Mouse (Mus musculus): ENCODE measurements around the gene Mthfd2.
"Not testable (repeated sequence)": the region's sequence is repeated elsewhere in the genome, so short reads cannot be mapped to it uniquely, and the experiment has no call there.

Gene Mthfd2

GRCm38 (mm10) chr6:83325525-83326393 is at the start of gene Mthfd2, which contains the start of gene Mob1a:
Gene Mthfd2 (minus strand): TSS chr6:83325908.
Gene Mob1a (plus strand): TSS chr6:83326016.
- DNase-seq: peak; percentile 97

GRCm38 (mm10) chr6:83373704-83374300 is 48.1 kb upstream of the Mthfd2 start:
- DNase-seq: no peak

GRCm38 (mm10) chr6:83371350-83371749 is 45.6 kb upstream of the Mthfd2 start:
- no peak for DNase-seq

- no peak for DNase-seq
These were observed 44.7 kb upstream of the Mthfd2 start for GRCm38 (mm10) chr6:83370316-83370965.

- no peak for DNase-seq
These were observed 37.4 kb upstream of the Mthfd2 start for GRCm38 (mm10) chr6:83363075-83363474.

- DNase-seq: no peak
These were observed 36.0 kb upstream of the Mthfd2 start for GRCm38 (mm10) chr6:83361523-83362248.

- DNase-seq: no peak
These were observed 31.7 kb upstream of the Mthfd2 start for GRCm38 (mm10) chr6:83357436-83357835.

GRCm38 (mm10) chr6:83356569-83357138 is 30.9 kb upstream of the Mthfd2 start:
- peak; percentile 91 for DNase-seq

- no peak for DNase-seq
These were observed 29.4 kb upstream of the Mthfd2 start for GRCm38 (mm10) chr6:83354856-83355781.

GRCm38 (mm10) chr6:83352666-83353410 is 27.1 kb upstream of the Mthfd2 start:
- no peak for DNase-seq

GRCm38 (mm10) chr6:83351490-83352160 is 25.9 kb upstream of the Mthfd2 start:
- no peak for DNase-seq

- no peak for DNase-seq
These were observed 25.2 kb upstream of the Mthfd2 start for GRCm38 (mm10) chr6:83350851-83351405.

GRCm38 (mm10) chr6:83350172-83350571 is 24.5 kb upstream of the Mthfd2 start:
- no peak for DNase-seq

GRCm38 (mm10) chr6:83349274-83349958 is 23.7 kb upstream of the Mthfd2 start:
- DNase-seq: peak; percentile 95

- no peak for DNase-seq
These were observed 23.2 kb upstream of the Mthfd2 start, which contains the start of gene Bola3 for GRCm38 (mm10) chr6:83348873-83349272. Gene Bola3 (plus strand): TSS chr6:83349147.

- no peak for DNase-seq
These were observed 22.2 kb upstream of the Mthfd2 start for GRCm38 (mm10) chr6:83347916-83348315.

GRCm38 (mm10) chr6:83345285-83345684 is 19.6 kb upstream of the Mthfd2 start:
- DNase-seq: not testable (repeated sequence)

GRCm38 (mm10) chr6:83342957-83343356 is 17.2 kb upstream of the Mthfd2 start:
- no peak for DNase-seq

- no peak for DNase-seq
These were observed 15.7 kb upstream of the Mthfd2 start for GRCm38 (mm10) chr6:83341387-83341786.
